Mouse (Mus musculus) cerebellum, postnatal 4 days (tissue): ENCODE results near the gene Ttc32.

ENCODE experiments used
- DNase-seq, 2 experiments: peaks; one replicate each; pipeline ENCODE4 v3.0.0; 2022; ENCODE audit warnings: low spot score in 2 of 2, mixed read lengths in 1 of 2

Ttc32 gene

DNA sequence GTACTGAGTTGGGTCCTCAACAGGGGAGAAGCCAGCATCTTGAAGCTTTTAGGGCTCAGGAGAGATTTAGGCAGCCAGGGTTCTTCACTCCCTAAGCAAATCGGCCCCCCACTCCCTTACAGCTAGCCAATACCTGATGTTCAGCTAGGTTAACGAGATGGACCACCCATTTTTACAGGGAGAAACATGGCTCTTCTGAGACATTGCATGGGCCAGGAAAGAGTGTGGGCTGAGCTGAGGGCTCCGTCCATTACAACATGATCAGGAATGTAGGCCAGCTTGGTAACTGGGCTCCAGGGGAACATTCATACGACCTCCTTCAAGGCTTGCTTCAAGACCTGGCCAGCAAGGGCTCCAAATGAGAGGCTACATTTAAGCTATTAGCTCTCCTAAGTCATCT, 16.9 kb downstream of the Ttc32 start:
- DNase-seq: no peak

GRCm38 (mm10) chr12:9048090-9048489, 18.3 kb downstream of the Ttc32 start:
- DNase-seq: no peak

GRCm38 (mm10) chr12:9050824-9051223, 21.0 kb downstream of the Ttc32 start:
- DNase-seq: no peak

DNA sequence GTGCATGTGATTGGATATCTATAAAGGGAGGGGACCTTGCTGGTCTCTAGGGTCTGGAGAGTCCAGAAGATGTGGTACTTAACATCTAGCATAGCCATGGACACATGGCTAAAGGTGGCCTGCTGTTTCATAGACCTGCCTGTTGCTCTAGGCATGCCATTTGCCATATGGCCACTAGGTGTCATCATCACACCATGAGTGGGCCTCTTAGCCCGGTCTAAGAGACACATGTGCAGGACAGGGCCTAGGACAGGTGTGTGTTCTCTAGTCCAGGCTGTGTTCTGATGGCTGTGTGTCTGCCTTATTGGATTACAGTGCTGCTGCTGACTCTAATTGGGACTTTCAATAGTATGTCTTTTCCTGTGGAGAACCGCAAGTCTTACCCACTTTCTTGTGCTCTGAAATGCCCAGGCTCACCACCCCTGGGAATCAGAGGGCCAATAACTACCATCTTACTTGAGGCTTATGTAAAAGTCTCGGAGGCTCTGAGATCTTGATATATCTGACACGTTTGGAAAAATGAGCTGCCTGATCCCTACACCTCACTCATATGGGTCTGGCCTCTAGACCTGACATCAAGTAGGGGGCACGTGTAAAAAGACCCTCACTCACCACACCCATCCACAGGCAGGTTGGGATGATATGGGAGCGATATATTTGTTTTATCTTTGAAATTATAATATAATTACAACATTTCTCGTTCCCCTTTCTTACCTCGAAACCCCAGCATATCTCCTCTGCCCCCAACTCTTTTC, 22.5 kb downstream of the Ttc32 start:
- DNase-seq: peak; percentile 68 to 81

- DNase-seq: no peak
Measured at GRCm38 (mm10) chr12:9053345-9053744, 23.5 kb downstream of the Ttc32 start.

DNA sequence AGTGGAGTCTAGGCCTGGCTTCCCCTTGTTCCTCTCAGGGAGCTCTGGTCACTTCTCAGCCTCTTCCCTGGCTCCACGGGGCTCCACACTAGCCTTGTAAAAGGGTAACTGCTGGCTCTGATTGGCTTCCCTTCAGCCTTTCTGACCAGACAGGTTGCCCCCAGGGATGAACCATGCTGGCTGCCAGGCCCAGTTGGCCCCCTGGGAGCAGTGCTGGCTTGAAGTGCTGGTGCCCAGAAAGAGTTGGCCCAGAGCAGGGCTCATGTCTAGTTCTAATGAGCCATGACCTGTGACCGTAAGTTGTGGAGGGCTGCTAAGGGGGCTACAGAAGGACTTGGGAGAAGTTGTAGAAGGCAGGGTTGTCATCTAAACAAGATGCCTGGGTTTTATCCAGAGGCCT, 24.2 kb downstream of the Ttc32 start:
- no peak for DNase-seq

DNA sequence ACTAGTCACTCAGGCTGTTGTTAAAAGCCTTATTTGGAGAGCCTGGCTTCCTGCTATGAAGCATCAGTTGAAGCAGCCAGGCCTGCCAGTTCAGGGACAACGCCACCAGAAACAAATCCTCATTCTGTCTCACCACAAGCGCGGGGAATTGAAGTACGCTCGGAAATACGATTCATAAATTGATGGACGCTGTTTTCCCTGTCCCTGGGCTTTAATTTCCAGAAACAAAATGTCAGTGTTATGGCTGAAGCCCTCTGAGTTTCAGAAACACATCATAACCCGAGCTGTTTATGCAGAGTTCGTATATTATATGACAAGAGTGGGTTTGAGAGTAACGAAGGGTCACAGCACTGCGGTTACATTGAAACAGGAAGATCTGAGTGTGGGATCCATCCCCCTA, 25.5 kb downstream of the Ttc32 start:
- no peak for DNase-seq

GRCm38 (mm10) chr12:9059502-9059901, 29.7 kb downstream of the Ttc32 start:
- DNase-seq: no peak

DNA sequence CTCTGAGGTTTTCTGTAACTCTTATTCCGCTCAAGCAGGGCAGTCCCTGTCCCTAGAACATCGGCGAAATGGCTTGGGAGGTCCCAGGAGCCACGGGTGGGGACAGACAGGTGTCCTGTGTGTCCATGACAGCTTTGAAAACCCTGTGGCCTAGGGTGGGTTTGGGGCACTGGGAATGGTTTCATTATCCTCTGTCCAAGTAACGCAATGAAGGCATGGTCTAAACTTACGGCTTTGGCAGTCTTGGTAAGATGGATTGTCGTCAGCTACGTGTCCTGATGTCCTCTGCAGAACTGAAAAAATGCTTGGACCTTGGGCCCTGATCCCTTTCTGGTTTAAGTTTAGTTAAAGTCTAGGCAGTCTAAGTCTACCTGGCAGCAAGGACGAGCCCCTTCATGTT, 30.2 kb downstream of the Ttc32 start:
- no peak for DNase-seq

GRCm38 (mm10) chr12:9063611-9064010, 33.8 kb downstream of the Ttc32 start:
- no peak for DNase-seq

GRCm38 (mm10) chr12:9071058-9071457, 41.3 kb downstream of the Ttc32 start:
- no peak for DNase-seq

- peak in 1 of 2 experiments; percentile 12 for DNase-seq
Measured at GRCm38 (mm10) chr12:9071493-9071892, 41.7 kb downstream of the Ttc32 start.

- DNase-seq: no peak
Measured at GRCm38 (mm10) chr12:9077554-9078125, 47.8 kb downstream of the Ttc32 start.

DNA sequence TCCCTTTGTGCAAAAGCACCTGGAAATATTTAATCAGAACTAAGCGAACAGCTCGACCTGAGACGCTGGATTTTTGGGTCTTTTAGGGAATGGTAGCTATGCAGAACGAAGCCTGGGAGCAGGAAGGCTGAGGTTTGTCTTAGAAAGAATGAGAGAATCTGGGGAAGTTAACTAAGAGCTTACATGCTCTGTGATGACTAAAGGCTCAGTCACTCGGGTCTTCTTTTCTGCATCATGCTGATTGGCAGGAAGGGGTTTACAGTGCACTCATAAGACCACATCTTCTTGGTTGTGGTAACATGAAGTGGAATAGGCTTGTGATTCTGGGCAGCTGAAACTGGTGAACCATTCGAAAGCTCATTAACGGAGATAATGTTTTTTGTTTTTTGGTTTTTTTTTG, 60.4 kb downstream of the Ttc32 start:
- DNase-seq: no peak
